Mouse (Mus musculus) layer of hippocampus, postnatal 14 days (tissue): Measurements from ENCODE around the gene Fntb. TPM values are rescaled to one million over a fixed set of nuclear protein-coding genes. Genes with fewer than 3 reads are reported as not detected.
A peak's percentile ranks its signal among the peaks of the same experiment; 100 is the strongest.

ENCODE experiments used
- DNase-seq, 2 experiments: peaks; one replicate each; pipeline ENCODE4 v3.0.0; 2021 to 2022; ENCODE audit warnings: low spot score in 2 of 2, mixed read lengths in 1 of 2
- total RNA-seq, 2 experiments: library from RNA; stranded (reverse); gene quantifications; 2 replicates each; pipeline ENCODE4 v1.2.3; 2021

The Fntb gene
- total RNA-seq, 2 experiments from 2014 or later = 23.9 to 26.8 TPM

GRCm38 (mm10) chr12:76948781-76949180 lies 183.4 kb downstream of the Fntb start:
- no peak for DNase-seq

GRCm38 (mm10) chr12:76950330-76950729 lies 184.9 kb downstream of the Fntb start:
- DNase-seq = no peak

GRCm38 (mm10) chr12:76953750-76954363 lies 188.5 kb downstream of the Fntb start:
- no peak for DNase-seq

GRCm38 (mm10) chr12:76954698-76955423 lies 189.5 kb downstream of the Fntb start:
- peak; percentile 74 to 91 for DNase-seq

GRCm38 (mm10) chr12:76957688-76958087 lies 192.3 kb downstream of the Fntb start:
- DNase-seq = no peak

- DNase-seq = peak in 1 of 2 experiments; percentile 28
Measured at GRCm38 (mm10) chr12:76961052-76961931, 195.9 kb downstream of the Fntb start.

- DNase-seq = peak; percentile 98 to 100
Measured at GRCm38 (mm10) chr12:76961932-76962891, 196.8 kb downstream of the Fntb start, which contains the start of gene Max. Gene Max (minus strand): TSS chr12:76962201.

GRCm38 (mm10) chr12:76965089-76965488 lies 199.7 kb downstream of the Fntb start:
- DNase-seq = no peak

GRCm38 (mm10) chr12:76965876-76966275 lies 200.5 kb downstream of the Fntb start:
- no peak for DNase-seq

Other genes starting within 250 kb of the Fntb start
- 10 to 100 TPM; 16.1 to 18.6 TPM for gene Plekhg3, start 234.7 kb upstream of the Fntb start, total RNA-seq
- 10 to 100 TPM; 86.2 to 86.6 TPM for gene Sptb, start 55.0 kb upstream of the Fntb start, total RNA-seq
- gene Churc1, start 51 bp upstream of the Fntb start, total RNA-seq = 10 to 100 TPM; 40.5 to 41.4 TPM
- gene Gpx2, start 30.0 kb downstream of the Fntb start, total RNA-seq = under 1 TPM; 0.39 to 0.45 TPM
- 100 to 1,000 TPM; 172 to 176 TPM for gene Rab15, start 57.3 kb downstream of the Fntb start, total RNA-seq
- 10 to 100 TPM; 67.4 to 75.9 TPM for gene Max, start 196.6 kb downstream of the Fntb start, total RNA-seq